Mouse (Mus musculus) monocyte, adult 2 months (primary cell): ENCODE measurements around the gene Olfr1348.
"Not testable (repeated sequence)": the region's sequence is repeated elsewhere in the genome, so short reads cannot be mapped to it uniquely, and the experiment has no call there.

Experiments
- DNase-seq, 2 experiments: peaks; one replicate each; pipeline ENCODE4 v3.0.0; 2022; ENCODE audit warnings: low spot score in 2 of 2, low read depth in 1 of 2

Gene Olfr1348

DNA sequence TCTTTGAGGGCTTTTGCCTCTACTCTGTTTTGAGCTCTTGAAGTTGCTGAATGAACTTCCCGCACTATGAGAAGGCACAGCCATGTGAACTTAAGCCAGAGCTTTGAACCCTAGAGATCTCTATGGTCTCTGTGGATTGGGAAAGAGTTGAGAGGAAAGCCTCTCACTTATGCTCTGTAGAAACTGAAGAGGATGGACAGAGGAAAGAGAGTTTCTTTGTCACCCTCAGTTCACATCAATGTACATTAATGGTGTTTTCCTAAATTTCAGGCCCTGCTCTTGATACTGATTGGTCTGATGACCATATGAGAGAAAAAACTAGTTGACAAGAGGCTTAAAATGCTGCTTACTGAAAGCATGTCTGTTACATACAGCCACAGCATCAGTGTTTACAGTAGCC is at the start of gene Olfr1348:
Olfr1348 (minus strand) TSS at position 101 of the 400 bp plus-strand sequence.
- no peak for DNase-seq

DNA sequence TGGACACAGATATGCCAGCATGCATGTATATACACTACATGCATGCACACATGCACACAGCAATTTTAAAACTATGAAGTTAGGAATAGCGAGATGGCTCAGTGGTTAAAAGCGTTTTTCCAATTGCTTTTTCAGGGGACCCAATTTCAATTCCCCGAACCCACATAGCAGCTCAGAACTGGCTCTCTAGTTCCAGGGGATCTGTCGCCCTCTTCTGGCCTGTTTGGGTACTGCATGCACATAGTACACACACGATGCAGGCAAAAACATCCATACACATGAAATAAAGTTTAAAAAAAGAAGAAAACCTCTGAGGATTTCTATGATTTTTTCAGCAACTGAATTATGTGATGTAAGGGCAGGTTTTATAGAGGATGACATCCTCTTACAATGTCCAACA is 17.6 kb upstream of the Olfr1348 start:
- DNase-seq = no peak

DNA sequence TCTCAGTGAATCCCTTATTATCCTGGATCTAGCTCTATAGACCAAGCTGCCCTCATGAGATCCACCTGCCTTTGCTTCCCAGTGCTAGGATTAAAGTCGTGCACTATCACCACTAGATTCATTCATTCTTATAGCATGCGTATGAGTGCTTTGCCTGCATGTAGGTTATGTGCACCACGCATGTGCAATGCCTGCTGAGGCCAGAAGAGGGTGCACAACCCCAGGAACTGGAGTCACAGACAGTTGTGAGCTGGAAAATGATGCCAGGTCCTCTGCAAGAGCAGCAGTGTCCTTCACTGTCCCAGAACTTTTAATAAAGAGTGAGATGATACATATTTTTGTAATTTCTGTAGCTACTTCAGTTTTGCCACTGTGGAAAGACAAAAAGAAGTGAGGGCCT is 16.5 kb upstream of the Olfr1348 start:
- DNase-seq = no peak

DNA sequence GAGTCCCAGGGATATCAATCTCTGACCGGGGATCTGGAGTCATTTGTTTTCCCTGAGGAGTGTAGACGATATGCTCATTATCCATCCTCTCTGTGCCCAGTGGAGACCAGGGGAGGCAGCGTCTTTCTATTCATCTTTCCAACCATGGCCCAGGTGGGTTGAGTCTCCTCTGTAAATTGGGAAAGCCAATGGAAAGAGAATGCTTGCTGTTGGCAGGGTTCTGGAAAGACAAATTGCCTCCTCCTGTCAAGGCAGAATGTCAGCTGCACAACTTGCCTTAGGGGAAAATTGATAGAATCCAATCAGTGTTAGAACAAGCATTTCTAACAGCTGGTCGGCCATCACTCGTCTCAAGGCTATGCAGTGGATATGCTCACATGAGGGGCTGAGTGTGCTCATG is 14.3 kb upstream of the Olfr1348 start, which contains the start of gene Olfr1349:
Olfr1349 (minus strand) TSS at position 101 of the 400 bp plus-strand sequence.
- DNase-seq = no peak

DNA sequence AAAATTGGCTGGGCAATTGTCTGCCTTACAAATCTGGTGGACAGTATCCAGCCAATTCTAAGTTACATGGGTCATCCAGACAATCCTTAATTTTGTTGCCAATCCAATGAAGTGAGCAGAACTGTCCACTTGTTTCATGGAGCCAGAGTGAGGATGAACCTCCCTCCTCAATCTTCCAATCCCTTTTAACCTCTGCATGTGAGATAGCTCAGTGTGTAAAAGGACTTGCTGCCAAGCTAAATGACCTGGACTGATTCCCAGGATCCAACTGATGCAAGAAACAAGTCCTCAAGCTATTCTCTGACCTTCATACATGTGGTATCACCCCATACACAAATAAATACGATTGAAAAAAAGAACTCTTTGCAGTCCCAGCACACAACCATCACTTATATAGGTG is 13.1 kb upstream of the Olfr1348 start:
- no peak for DNase-seq

DNA sequence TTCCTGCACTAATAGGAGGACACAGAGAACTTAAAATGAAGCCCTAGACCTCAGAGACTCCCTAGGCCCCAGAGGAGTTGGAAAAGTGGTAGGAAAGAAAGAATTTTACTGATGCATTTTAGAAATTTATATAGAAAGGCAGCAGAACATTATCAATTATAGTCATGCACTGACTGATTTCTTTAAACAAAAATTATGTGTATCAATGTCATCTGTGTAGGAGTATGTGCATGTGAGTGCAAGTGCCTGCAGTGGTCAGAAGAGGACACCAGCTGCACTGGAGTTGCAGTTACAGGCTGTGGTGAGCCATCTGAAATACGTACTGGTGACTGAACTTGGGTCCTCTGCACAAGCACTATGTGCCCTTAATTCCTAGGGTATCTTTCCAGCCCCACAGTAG is 8.9 kb downstream of the Olfr1348 start, which contains the start of gene Olfr1347:
Olfr1347 (minus strand) TSS at position 101 of the 400 bp plus-strand sequence.
- DNase-seq = no peak

DNA sequence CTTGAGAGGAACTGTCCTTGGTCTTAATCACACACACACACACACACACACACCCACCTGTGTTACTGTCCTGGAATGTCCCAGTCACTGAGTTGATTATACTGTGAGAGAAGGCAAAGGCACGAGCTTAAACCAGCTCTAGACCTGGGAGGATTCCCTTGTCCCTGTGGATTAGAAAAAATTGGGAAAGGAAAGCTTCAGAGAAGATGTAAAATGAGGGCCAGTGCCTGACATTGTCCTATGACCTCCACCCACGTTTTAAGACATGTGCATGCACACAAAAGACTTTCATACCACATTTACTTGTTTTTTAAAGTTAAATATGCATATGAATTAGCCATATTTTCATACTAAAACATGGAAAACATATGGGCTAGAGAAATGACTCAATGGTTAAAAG is 21.7 kb downstream of the Olfr1348 start, which contains the start of gene Olfr5:
Olfr5 (minus strand) TSS at position 101 of the 400 bp plus-strand sequence.
- no peak for DNase-seq

DNA sequence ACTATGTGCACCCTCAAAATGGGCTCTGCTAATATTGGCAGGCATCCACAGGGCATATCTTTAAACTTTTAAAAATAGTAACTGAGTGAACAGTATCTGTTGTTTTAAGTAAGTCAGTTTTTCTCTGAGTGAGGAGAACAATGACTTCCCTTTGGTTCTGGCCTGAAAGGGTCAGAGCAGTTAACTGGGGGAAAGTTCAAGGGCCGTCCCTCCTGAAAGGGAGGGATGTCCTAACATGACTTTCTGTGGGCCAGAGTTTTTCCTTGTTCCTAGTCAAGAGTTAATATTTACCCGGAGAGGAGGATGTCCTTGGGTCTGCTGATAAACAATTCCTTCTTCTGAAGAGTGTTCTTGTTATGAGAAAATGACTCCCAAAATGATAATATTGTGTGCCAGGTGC is 30.9 kb downstream of the Olfr1348 start:
- DNase-seq = not testable (repeated sequence)

DNA sequence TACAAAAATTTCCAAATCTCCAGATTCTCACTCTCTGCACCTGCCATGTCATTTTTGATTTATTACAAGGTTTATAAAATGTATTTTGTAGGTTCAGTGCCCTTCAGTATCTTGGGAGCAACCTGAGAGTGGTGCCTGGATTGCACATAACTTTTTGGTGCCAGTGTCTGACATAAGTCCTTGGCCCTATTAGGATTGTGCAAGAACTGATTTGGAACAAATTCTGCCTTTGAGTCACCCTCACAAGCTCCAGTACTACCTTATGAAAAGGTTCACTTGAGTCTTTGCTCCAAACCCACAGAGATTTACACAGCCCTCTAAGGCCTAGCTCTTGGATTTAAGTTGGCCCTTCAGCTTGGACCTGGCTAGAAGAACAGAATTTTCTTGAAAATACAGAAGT is 41.6 kb downstream of the Olfr1348 start, which contains the start of gene Olfr1346:
Olfr1346 (plus strand) TSS at position 151 of the 400 bp plus-strand sequence.
- no peak for DNase-seq

DNA sequence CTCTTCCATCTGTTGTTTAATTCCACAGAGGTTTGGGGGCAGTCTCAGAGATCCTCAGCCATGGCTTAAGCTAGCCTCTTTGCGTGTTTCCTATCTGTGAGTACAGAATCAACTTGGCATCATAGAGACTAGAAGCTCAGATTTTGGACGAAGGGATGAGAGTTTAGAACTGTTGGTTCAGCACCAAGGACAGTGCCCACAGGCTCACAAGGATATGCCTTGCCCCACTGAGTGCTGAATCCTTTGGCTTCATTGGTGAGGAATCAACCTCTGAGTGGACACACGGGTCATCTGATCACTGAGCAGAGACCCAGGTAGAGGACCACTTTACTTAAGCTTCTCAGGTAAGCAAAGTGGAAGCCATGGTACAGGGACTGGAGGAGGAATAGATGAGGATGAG is 52.1 kb downstream of the Olfr1348 start:
- no peak for DNase-seq

DNA sequence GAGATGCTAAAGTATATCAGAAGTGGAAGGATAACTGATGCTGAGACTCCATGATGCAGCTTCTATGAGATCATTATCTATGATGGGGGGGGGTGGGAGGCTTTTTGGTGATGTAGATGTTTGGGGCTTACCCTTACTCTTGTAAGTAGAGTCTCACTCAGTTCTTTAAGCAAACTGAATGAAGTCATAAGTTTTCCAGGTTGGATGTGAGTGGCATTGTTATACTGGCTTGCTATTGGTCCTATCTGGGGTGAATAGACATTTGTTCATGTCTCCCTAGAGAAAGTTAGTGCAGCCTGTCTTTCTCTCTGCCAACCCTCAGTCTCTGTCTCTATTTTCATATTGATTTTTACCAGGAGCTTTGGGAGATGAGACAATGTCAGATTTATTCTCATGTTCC is 52.7 kb downstream of the Olfr1348 start, which contains the start of gene Olfr1336:
Olfr1336 (plus strand) TSS at position 301 of the 400 bp plus-strand sequence.
- DNase-seq = no peak
